Mouse (Mus musculus) olfactory bulb, adult 2 months (tissue): ENCODE results near the gene Trrap. TPM values are rescaled to one million over a fixed set of nuclear protein-coding genes. Genes with fewer than 3 reads are reported as not detected.
"Not testable (repeated sequence)": the region's sequence is repeated elsewhere in the genome, so short reads cannot be mapped to it uniquely, and the experiment has no call there.

Experiments used
- H3K27ac ChIP-seq: fragments of 200-500 bp; 2 replicates; pipeline ENCODE4 v1.5.1; 2012; ENCODE audit warnings: low read depth, low read length; ENCODE audit not compliant: insufficient read depth
- H3K4me1 ChIP-seq: fragments of 200-500 bp; 2 replicates; pipeline ENCODE4 v1.6.1; 2012; ENCODE audit warnings: low read length; ENCODE audit not compliant: control insufficient read depth, insufficient read depth
- H3K4me3 ChIP-seq: fragments of 200-500 bp; 2 replicates; pipeline ENCODE4 v1.5.1; 2012; ENCODE audit warnings: mild to moderate bottlenecking, low read depth, low read length, moderate library complexity; ENCODE audit not compliant: insufficient read depth
- CTCF ChIP-seq: fragments of 200-500 bp; IDR thresholded peaks from 2 replicates; pipeline ENCODE4 v1.5.1; 2012; ENCODE audit warnings: low read depth, mild to moderate bottlenecking, low read length, moderate library complexity; ENCODE audit not compliant: insufficient read depth
- POLR2A ChIP-seq: fragments of 200-500 bp; IDR thresholded peaks from 2 replicates; pipeline ENCODE4 v1.6.1; 2012; ENCODE audit warnings: mild to moderate bottlenecking, low read depth, low read length, moderate library complexity; ENCODE audit not compliant: insufficient read depth
- WGBS: fragments of 180-500 bp; shearing (Covaris S2); methylation state at CpG from one replicate; pipeline ENCODE4 v1.1.7; 2018; 5-methylcytosine and 5-hydroxymethylcytosine counted together
- polyA plus RNA-seq: library from polyadenylated mRNA; stranded (reverse); fragments of >200 nt; gene quantifications from 2 replicates; pipeline ENCODE4 v1.2.4, GENCODE M21; 2012; ENCODE audit warnings: low replicate concordance; ENCODE audit not compliant: missing spikeins, insufficient read depth, insufficient read length

Trrap gene
- 93.7 TPM in 1 of 2 replicates, not detected in the other for polyA plus RNA-seq

DNA sequence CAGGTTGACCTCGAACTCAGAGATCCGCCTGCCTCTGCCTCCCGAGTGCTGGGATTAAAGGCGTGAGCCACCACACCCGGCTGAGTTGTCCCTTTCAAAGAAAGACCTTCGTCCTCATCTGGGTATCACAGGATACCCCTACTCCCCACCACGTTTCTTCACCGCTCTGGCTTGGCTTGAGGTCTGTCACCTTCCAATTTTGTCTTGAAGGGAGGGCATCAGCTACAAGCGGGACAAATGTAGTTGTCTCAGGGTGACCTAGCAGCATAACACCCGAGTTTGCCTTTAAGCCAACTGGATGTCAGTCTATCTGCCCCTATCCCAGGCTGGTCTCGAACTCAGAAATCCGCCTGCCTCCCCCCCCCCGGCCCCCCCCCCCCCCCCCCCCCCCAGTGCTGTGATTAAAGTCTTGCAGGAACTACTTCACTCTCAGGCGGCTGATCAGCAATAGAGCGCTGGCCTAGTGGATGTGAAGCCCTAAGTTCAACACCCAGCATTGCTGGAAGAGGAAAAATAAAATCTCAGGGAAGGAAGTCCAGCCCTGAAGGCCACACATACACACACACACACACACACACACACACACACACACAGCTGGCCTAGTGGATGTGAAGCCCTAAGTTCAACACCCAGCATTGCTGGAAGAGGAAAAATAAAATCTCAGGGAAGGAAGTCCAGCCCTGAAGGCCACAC is at the start of gene Trrap:
Gene Trrap (plus strand): TSS at position 627 of the 693 bp plus-strand sequence.
- Histone ChIP-seq H3K27ac (peak within 1 kb of the TSS; percentile 99), H3K4me3 (peak within 1 kb of the TSS; percentile 93)
- WGBS = 74% methylated on average over 14 of the region's 15 CpGs
- H3K4me1 ChIP-seq = not testable (repeated sequence)

DNA sequence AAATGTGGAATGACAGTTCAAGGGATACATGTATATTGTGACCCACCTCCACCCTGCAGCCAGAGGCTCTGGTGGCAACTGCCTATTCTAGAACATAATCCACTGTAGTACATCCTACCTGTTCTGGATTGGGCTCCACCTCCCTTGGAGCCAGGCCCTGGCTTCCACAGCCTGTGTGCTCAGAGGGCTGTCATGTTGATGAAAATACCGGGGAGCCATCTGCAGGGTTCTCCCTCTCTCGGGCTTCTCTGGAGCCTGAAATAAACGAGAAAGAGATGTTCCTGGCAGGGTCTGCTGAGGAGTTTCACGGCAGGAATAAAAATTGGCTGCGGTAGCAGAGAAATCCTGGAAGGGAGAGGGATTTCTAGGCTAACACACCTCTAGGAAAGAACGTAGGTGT is 47.8 kb upstream of the Trrap start:
- Histone ChIP-seq H3K27ac (no peak overlapping the region), H3K4me1 (peaks cover 15% of the 10 kb centered on the region; the same call in 1 of the 2 replicates)
- 32% methylated on average over 6 of the region's 6 CpGs for WGBS

GRCm38 (mm10) chr5:144720281-144720680 is 47.3 kb upstream of the Trrap start:
- TF ChIP-seq CTCF = no peak
- TF ChIP-seq POLR2A = no peak
- H3K4me3 ChIP-seq = no peak overlapping the region
- H3K4me1 ChIP-seq = peaks cover 15% of the 10 kb centered on the region; the same call in 1 of the 2 replicates
- H3K27ac ChIP-seq = no peak overlapping the region
- 71% methylated on average over 4 of the region's 4 CpGs for WGBS

More for the DNA sequence above, 47.8 kb upstream of the Trrap start:
- TF ChIP-seq CTCF = no peak
- H3K4me3 ChIP-seq = no peak overlapping the region

DNA sequence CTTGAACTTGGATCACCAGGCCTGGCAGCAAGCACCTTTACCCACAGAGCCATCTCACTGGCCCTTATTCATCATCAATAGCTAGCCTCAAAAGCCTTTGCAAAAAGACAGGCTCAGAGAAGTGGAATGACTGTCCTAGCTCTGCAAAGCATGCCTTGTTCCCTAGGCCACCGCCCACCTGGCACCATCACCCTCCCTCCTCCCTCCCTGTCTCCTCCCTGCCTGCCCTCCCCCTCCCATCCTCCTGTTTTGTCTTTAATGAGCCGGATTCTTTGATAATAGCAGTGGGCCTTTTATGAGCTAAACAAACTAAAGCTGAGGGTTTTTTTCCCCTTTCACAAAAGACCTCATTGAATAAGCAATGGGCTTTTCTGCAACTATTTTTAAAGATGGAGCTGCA is 42.6 kb upstream of the Trrap start:
- H3K27ac ChIP-seq = no peak overlapping the region
- H3K4me1 ChIP-seq = peaks cover 7% of the 10 kb centered on the region; the same call in 1 of the 2 replicates
- TF ChIP-seq POLR2A = no peak
- TF ChIP-seq CTCF = no peak
- 23% methylated on average over 2 of the region's 2 CpGs for WGBS
- no peak overlapping the region for H3K4me3 ChIP-seq

GRCm38 (mm10) chr5:144725554-144725953 is 42.0 kb upstream of the Trrap start:
- H3K4me1 ChIP-seq = peaks cover under 1% of the 10 kb centered on the region; the same call in 1 of the 2 replicates
- 87% methylated on average over 3 of the region's 3 CpGs for WGBS
- TF ChIP-seq CTCF (no peak), POLR2A (no peak)

GRCm38 (mm10) chr5:144727119-144727518 is 40.4 kb upstream of the Trrap start:
- Histone ChIP-seq H3K27ac (no peak overlapping the region), H3K4me1 (no peaks in the 10 kb centered on the region), H3K4me3 (no peak overlapping the region)
- peak; percentile 78 for TF ChIP-seq CTCF
- no peak for TF ChIP-seq POLR2A
- 4% methylated on average over 9 of the region's 9 CpGs for WGBS

More at GRCm38 (mm10) chr5:144725554-144725953, 42.0 kb upstream of the Trrap start:
- no peak overlapping the region for H3K4me3 ChIP-seq
- H3K27ac ChIP-seq = no peak overlapping the region

GRCm38 (mm10) chr5:144728237-144728636 is 39.3 kb upstream of the Trrap start:
- Histone ChIP-seq H3K4me1 (no peaks in the 10 kb centered on the region), H3K4me3 (no peak overlapping the region), H3K27ac (no peak overlapping the region)
- no peak for TF ChIP-seq CTCF
- TF ChIP-seq POLR2A = no peak
- 49% methylated on average over 5 of the region's 5 CpGs for WGBS

GRCm38 (mm10) chr5:144729216-144729615 is 38.3 kb upstream of the Trrap start:
- Histone ChIP-seq H3K27ac (no peak overlapping the region), H3K4me3 (no peak overlapping the region), H3K4me1 (no peaks in the 10 kb centered on the region)
- TF ChIP-seq CTCF (no peak), POLR2A (no peak)
- WGBS = 87% methylated on average over 8 of the region's 8 CpGs

DNA sequence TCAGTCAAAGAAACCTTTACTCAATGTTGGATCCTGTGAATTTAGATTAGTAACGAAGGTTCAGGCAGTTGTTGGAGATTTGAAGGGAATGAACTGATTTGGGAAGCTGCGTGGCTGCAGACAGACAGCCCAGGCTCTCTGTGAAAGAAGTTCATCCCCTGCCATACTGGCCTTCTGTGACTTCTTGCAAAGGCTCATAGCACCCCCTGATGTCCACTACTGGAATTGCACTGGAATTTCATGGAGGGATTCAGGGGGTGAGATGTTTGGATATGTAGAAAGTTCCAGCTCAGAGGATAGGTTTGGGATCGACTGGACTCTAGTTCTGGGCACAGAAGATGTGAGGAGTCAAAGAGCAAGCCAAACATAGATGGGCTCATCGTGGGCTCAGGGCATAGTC is 33.6 kb upstream of the Trrap start:
- WGBS = 29% methylated on average over 4 of the region's 4 CpGs
- Histone ChIP-seq H3K4me1 (no peaks in the 10 kb centered on the region), H3K27ac (no peak overlapping the region), H3K4me3 (no peak overlapping the region)
- TF ChIP-seq CTCF = peak; percentile 19; the same call in 1 of the 2 replicates
- TF ChIP-seq POLR2A = no peak

DNA sequence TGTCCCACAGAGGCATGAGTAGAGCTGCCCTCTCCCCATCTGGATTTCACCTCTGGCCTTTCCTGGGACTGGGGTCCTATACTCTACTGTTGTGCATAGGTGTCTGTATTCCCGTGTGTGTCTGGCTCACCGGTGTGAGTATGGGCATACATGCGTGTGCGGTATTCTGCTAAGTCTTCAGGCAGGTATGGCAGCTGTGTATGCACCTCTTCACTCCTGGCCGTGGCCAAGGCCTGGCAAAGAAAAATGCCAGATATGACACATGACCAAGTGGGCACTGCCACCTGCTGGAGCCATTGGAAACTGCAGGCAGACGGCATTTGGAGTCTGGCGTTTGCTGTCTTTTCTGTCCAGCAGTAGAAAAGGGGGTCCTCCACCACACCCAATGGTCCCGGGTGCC is 32.6 kb upstream of the Trrap start:
- TF ChIP-seq CTCF (peak; percentile 90), POLR2A (no peak)
- Histone ChIP-seq H3K4me3 (no peak overlapping the region), H3K4me1 (no peaks in the 10 kb centered on the region), H3K27ac (no peak overlapping the region)
- 27% methylated on average over 8 of the region's 8 CpGs for WGBS
